Mouse (Mus musculus) lung, postnatal 36 days (tissue): ENCODE data around the gene Akt1s1.
"Not testable (repeated sequence)": the region's sequence is repeated elsewhere in the genome, so short reads cannot be mapped to it uniquely, and the experiment has no call there.

Experiments
- DNase-seq: peaks from one replicate; pipeline ENCODE4 v3.0.0; 2022; ENCODE audit warnings: mixed read lengths

The Akt1s1 gene

DNA sequence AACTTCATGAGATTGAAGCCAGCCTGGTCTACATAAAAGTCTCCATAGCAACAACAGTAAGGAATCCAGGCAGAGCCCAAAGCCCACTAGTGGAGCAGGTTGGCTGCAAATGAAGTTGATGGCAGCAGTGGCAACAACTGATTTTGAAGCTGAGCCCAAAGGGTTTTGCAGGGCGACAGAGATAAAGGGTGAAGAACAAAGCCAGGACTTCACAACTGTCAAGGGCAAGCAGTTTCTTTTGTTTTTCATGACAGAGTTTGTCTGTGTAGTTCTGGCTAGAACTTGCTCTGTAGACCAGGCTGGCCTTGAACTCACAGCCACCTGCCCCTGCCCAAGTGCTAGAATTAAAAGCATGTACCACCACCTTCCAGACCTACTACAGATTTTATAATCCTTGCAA lies 22.4 kb downstream of the Akt1s1 start:
- no peak for DNase-seq

DNA sequence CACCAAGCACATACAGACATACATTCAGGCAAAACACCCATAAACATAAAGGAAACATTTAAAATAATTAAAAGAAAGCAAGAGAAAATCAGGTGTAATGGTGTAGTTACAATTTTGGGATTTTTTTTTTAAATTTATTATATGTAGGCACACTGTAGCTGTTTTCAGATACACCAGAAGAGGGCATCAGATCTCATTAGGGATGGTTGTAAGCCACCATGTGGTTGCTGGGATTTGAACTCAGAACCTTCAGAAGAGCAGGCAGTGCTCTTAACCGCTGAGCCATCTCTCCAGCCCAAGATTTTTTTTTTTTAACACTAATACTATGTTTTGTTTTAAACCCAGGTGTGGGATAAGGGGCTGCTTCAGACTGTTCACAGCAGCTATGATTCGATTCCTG lies 23.0 kb downstream of the Akt1s1 start:
- not testable (repeated sequence) for DNase-seq

GRCm38 (mm10) chr7:44877833-44878232 lies 29.0 kb downstream of the Akt1s1 start:
- DNase-seq, result no peak

DNA sequence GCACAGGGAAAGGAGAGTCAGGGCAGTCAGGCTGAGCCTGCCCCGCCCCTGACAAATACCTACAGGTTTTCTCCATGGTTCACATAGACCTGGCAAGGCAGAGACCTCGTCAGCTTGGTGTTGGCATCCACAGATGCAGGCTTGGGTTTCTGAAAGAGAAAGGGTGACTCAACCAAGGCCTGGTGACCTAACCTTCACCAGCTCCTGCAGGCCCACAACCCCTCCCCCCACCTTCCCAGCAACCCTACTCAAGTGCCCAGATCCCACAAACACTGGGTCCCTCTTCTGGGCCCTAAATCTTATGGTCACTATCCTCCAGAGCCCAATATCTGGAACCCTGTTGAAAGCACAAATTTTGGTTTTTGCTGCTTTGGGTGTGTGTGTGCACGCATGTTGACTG lies 34.2 kb downstream of the Akt1s1 start:
- DNase-seq, result no peak

GRCm38 (mm10) chr7:44884637-44885036 lies 35.8 kb downstream of the Akt1s1 start:
- no peak for DNase-seq

DNA sequence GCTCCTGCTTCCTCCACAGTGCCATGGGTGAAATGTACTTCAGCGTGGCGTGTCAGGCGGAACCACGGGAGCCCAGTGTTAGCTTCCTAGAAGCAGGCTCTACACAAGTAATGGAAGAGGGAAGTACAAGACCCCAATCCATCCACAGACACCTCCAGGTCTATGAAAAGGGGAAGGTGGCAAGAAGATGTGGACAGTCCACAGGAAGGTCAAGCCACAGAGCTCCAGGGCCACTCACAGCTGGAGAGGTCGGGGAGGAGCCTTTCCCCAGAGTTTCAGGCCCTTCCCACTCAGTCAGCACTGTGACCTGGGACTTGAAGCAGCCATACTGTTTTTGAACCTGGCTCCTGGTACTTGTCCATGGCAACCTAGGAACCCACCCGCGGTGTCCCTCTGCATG lies 38.2 kb downstream of the Akt1s1 start:
- DNase-seq, result peak; percentile 53

- DNase-seq, result no peak
Observed at GRCm38 (mm10) chr7:44888256-44889105, 39.7 kb downstream of the Akt1s1 start.

DNA sequence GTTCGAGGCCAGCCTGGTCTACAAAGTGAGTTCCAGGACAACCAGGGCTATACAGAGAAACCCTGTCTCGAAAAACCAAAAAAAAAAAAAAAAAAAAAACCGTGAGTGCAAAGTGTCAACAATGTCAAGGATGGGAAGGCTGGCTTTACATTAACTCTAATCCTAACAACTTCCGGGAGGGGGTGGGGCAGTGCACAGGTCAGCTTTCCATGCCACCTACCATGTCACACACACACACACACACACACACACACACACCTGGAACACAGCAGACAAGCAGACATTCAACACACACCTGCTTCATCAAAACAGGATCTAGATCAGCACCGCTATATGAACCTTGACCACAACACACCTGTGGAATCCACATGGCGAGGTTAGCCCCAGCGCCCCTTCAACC lies 41.4 kb downstream of the Akt1s1 start:
- no peak for DNase-seq

- no peak for DNase-seq
Observed at GRCm38 (mm10) chr7:44890737-44891136, 41.9 kb downstream of the Akt1s1 start.

DNA sequence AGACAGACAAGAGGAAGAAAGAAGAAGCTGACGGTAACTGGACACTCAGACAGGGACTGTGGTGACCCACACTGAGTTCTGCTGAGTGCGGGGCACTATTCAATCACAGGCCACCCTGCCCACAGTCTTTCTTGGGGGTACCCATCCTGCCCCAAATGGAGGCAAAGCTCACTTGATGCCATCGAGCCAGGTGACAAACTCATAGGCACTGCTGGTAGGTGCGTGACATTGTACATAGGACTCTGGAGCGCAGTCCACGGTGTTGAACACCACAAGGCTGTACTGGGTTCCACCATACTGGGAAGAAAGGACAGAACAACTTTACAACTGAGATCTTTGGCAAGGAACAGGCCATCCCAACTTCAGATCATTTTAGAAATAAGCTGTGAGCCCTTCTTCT lies 42.8 kb downstream of the Akt1s1 start:
- DNase-seq, result no peak

DNA sequence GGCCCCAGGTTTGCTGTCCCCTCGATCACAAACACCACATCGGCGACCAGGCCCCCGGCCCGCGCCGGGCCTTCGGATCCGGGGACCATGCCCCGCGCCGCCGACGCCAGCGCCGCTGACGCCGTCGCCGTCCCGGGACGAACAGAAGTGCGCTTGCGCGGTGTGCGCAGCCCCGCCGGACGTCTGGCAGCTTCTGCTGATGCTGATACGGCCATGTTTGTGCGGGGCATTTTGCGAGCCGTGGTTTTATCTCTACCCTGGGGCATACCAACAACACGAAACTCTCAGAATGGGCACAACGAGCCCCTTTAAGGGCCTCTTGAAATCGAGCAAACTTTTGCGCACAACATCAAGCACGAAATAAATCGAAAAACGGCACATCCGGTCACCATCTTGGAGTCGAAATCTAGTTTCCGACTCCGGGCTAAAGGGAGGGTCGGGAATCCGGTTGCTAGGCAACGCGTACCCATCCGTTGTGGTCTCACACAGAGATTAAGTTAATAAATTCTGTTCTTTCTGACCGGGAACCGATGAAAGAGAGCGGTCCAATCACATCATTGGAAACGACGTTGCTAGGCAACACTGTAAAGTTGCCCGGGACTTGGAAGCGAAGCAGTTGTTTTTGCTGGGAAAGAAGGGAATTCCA lies 43.6 kb downstream of the Akt1s1 start, which contains the start of gene Med25:
Gene Med25 (minus strand): TSS at position 437 of the 646 bp plus-strand sequence.
- DNase-seq, result peak; percentile 96

- no peak for DNase-seq
Observed at GRCm38 (mm10) chr7:44893197-44893596, 44.4 kb downstream of the Akt1s1 start.

- no peak for DNase-seq
Observed at GRCm38 (mm10) chr7:44894175-44894574, 45.4 kb downstream of the Akt1s1 start.

DNA sequence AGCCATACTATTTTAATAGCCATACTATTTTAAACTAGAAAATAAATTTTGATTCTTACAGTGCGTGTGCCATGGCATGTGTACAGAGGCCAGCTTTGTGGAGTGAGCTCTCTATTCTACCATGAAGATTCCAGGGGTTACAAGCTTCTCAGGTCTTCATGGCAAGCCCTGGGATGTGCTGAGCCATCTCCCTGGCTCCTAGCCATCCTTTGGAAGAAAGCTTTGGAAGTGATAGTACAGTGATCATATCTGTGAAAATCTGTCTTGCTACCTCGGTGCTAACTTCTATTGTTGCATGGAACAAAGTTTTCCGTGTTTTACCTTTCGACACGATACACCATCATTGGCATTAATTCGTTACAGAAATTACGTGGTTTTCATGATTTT lies 46.4 kb downstream of the Akt1s1 start:
- no peak for DNase-seq

GRCm38 (mm10) chr7:44895593-44896434 lies 47.0 kb downstream of the Akt1s1 start, which contains the start of gene Fuz:
Gene Fuz, plus strand, starts transcription at chr7:44896079.
- peak; percentile 96 for DNase-seq

GRCm38 (mm10) chr7:44896499-44896898 lies 47.7 kb downstream of the Akt1s1 start:
- DNase-seq, result no peak

DNA sequence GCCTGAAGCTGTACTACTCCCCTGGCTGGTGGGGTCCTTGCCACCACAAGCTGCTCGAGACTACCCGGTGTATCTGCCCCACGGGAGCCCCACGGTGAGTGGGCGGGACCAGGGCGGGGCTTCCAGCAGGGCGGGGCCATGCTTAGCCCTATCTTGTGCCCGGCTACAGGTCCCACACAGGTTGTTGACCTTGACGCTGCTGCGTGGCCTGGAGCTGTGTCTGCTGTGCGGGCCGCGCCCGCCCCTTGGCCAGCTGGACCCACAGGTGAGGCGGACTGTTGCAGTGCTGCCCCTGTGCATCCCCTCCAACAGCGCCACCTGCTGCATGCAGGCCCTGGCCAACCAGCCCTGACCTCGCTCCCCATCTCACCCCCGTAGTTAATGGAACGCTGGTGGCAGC lies 49.8 kb downstream of the Akt1s1 start:
- peak; percentile 34 for DNase-seq

GRCm38 (mm10) chr7:44900632-44901031 lies 51.8 kb downstream of the Akt1s1 start:
- DNase-seq, result no peak

DNA sequence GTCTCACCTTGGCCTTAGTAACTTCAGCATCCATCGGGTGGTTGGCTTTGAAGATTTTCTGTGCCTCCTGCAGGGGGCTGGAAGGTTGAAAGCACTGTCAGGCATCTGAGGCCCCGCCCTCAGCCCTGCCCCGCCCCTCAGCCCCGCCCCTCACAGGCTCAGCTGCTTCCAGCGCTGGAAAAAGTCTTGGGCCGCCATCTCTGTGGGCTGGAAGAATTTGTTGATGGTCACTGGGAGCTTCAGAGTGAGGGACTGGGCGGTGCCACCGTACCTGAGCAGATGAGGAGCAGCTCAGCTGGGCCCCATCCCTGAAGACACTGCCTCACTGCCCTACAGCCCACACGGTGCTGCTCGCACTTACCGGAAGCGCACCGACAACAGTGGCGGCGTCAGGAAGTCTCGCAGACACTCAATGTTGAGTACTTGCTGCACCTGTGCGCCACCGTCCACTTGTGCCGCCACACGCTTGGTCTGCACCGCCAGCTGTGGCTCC lies 52.5 kb downstream of the Akt1s1 start:
- DNase-seq, result peak; percentile 48
